Comparison of ENCODE assay signal across 8 mouse cellular contexts in genomic region chr7:137603039-137603438, GRCm38 (mm10).
DNase-seq lines count a peak whose midpoint lies in the region; ATAC-seq lines count a peak whose summit lies in the region.

No protein-coding gene starts in this region.

- H3K9me3 ChIP-seq in midbrain, embryonic 15.5 days = no peaks in the 10 kb centered on the region

- 6% methylated on average over 8 of the region's 8 CpGs for WGBS in midbrain, embryonic 15.5 days

- no peaks in the 10 kb centered on the region for H3K4me1 ChIP-seq in midbrain, embryonic 15.5 days

- no peak overlapping the region for H3K27ac ChIP-seq in midbrain, embryonic 15.5 days

- H3K27me3 ChIP-seq in midbrain, embryonic 15.5 days (replicated peaks) = no peaks in the 10 kb centered on the region

- peak; percentile 45 for DNase-seq in CD4-positive, CD25-positive, alpha-beta regulatory T cell, adult 2 months (ENCODE audit: low read depth, low spot score)
- peak; percentile 53 for DNase-seq in cerebellum, adult 9-10 months
- peak; percentile 34 to 72 for DNase-seq in frontal cortex, postnatal 14 days (ENCODE audit: low spot score in 2 of 2)
- DNase-seq in kidney, adult 8-10 months = peak; percentile 29 to 70
- DNase-seq in left cerebral cortex, postnatal 36 days (ENCODE audit: low spot score in 2 of 2) = peak; percentile 70 to 75
- peak; percentile 38 to 76 for DNase-seq in spleen, postnatal 4 days (ENCODE audit: low spot score in 2 of 2)

- H3K4me2 ChIP-seq in midbrain, embryonic 15.5 days = no peak overlapping the region

- H3K36me3 ChIP-seq in midbrain, embryonic 15.5 days (replicated peaks) = no peaks in the 10 kb centered on the region

- no peak overlapping the region for H3K9ac ChIP-seq in midbrain, embryonic 15.5 days

- intact Hi-C loops in left cerebral cortex, postnatal 36 days (cut with DNase I) = loop anchor here (5.0 to 10.0 kb wide), 7 partner anchors 126 to 1224 kb away; partner anchors contain the start of gene Tcerg1l

- ATAC-seq in CD4-positive, CD25-positive, alpha-beta regulatory T cell, adult 4 months = no peak
- peak; percentile 72 for ATAC-seq in midbrain, embryonic 15.5 days (replicated peaks)

- H3K4me3 ChIP-seq in midbrain, embryonic 15.5 days = no peak overlapping the region
